Mouse (Mus musculus): ENCODE measurements at regions not wholly inside any gene's neighbourhood (a gene's known extent, or its start where the extent isn't known, plus 50 kb on each side); places are given as distances from the start of the nearest gene placed in this dataset.

Small RNA genes in the stretch of these regions (microRNA-seq; reads per million reads assigned to microRNA genes)
- 4,235 to 5,965 reads per million in 2 experiments for gene Mir100
- 1,008 to 1,441 reads per million in 2 experiments for gene Mir125b-1
- 101 to 115 reads per million in 2 experiments for gene Mirlet7a-2
